Mouse (Mus musculus) megakaryocyte, adult 5-6 weeks (primary cell): ENCODE measurements around the gene Mymx. TPM values are rescaled to one million over a fixed set of nuclear protein-coding genes. Genes with fewer than 3 reads are reported as not detected.

Experiments used
- ATAC-seq: 2 replicates; pipeline ENCODE4 v1.8.0; 2016; ENCODE audit warnings: mild to moderate bottlenecking, inconsistent platforms; ENCODE audit not compliant: poor library complexity, severe bottlenecking
- total RNA-seq, 2 experiments: library from RNA; stranded (forward) in 1 of 2; stranded (reverse) in 1 of 2; fragments of 153-499, 151-499 nt in 1 of 2; fragments of 221-1000, 200-1000 nt in 1 of 2; gene quantifications; 2 replicates each; pipeline versions ENCODE4 v1.2.3 to v1.2.4; 2015 to 2017

The Mymx gene
- total RNA-seq, 2 experiments from 2014 or later: not detected

- ATAC-seq: no peak
These were observed 9.9 kb downstream of the Mymx start for GRCm38 (mm10) chr17:45591701-45592605.

- ATAC-seq: no peak
These were observed 11.5 kb downstream of the Mymx start for GRCm38 (mm10) chr17:45590410-45590809.

GRCm38 (mm10) chr17:45589844-45590243 is 12.1 kb downstream of the Mymx start:
- ATAC-seq: no peak

- no peak for ATAC-seq
These were observed 12.7 kb downstream of the Mymx start for GRCm38 (mm10) chr17:45589236-45589635.

- no peak for ATAC-seq
These were observed 13.5 kb downstream of the Mymx start for GRCm38 (mm10) chr17:45588370-45588769.

GRCm38 (mm10) chr17:45586449-45586837 is 15.5 kb downstream of the Mymx start:
- no peak for ATAC-seq

- no peak for ATAC-seq
These were observed 16.0 kb downstream of the Mymx start for GRCm38 (mm10) chr17:45585725-45586448.

GRCm38 (mm10) chr17:45584939-45585678 is 16.8 kb downstream of the Mymx start:
- ATAC-seq: peak; percentile 37

- peak; percentile 46 for ATAC-seq
These were observed 17.6 kb downstream of the Mymx start for GRCm38 (mm10) chr17:45584096-45584896.

- no peak for ATAC-seq
These were observed 19.1 kb downstream of the Mymx start for GRCm38 (mm10) chr17:45582715-45583355.

- ATAC-seq: no peak
These were observed 19.7 kb downstream of the Mymx start for GRCm38 (mm10) chr17:45582188-45582587.

GRCm38 (mm10) chr17:45581567-45581983 is 20.3 kb downstream of the Mymx start:
- peak; percentile 60 for ATAC-seq

GRCm38 (mm10) chr17:45580958-45581477 is 20.9 kb downstream of the Mymx start:
- ATAC-seq: no peak

- no peak for ATAC-seq
These were observed 22.3 kb downstream of the Mymx start for GRCm38 (mm10) chr17:45579554-45579953.

- ATAC-seq: no peak
These were observed 23.1 kb downstream of the Mymx start for GRCm38 (mm10) chr17:45578843-45579242.

GRCm38 (mm10) chr17:45578242-45578641 is 23.7 kb downstream of the Mymx start:
- ATAC-seq: no peak

- ATAC-seq: no peak
These were observed 26.6 kb downstream of the Mymx start for GRCm38 (mm10) chr17:45575123-45575897.

GRCm38 (mm10) chr17:45574129-45574761 is 27.7 kb downstream of the Mymx start:
- ATAC-seq: peak; percentile 47
